ENCODE assay signal across 28 mouse cellular contexts in the genomic region with DNA sequence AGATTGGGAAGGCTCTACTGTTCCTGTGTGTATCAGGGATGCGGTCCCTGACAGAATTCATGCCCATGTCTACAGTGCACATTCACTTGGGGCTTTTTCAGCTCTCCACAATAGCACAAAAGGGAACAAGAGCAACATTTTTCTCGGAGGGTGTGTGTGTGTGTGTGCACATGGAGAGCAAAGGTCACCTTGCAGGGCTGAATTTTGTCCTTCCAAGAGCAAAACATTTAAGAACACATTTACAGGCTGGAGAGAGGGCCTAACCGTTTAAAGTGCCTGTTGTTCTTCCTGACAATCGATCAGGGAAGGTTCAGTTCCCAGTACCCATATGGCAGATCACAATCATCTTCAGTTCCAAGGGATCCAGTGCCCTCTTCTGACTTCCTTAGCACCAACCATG. TPM values are rescaled to one million over a fixed set of nuclear protein-coding genes. Genes with fewer than 3 reads are reported as not detected.
DNase-seq lines count a peak whose midpoint lies in the region; ATAC-seq lines count a peak whose summit lies in the region.
"Had no signal": no experiment of that assay in that cellular context is flagged by ENCODE, and none has a peak within 500 bp of the region (broad histone marks: within the 10 kb centered on the region; RNA-seq: fewer than 3 reads in every experiment).

No protein-coding gene starts in this region.

- no peak for ATAC-seq in kidney, embryonic 14.5 days (ENCODE audit: low FRiP score, low TSS enrichment)
- ATAC-seq: forebrain, embryonic 15.5 days had no signal

- H3K27ac ChIP-seq in kidney, embryonic 14.5 days (ENCODE audit: low read depth, low read length), result no peak overlapping the region
- H3K27ac ChIP-seq: embryonic facial prominence, embryonic 10.5 days; embryonic facial prominence, embryonic 13.5 days; forebrain, embryonic 12.5 days; forebrain, embryonic 15.5 days; hindbrain, embryonic 12.5 days; hindbrain, embryonic 15.5 days had no signal

- no peak overlapping the region for H3K4me3 ChIP-seq in kidney, embryonic 14.5 days (ENCODE audit: low read length)
- H3K4me3 ChIP-seq: embryonic facial prominence, embryonic 10.5 days; embryonic facial prominence, embryonic 13.5 days; erythroblast, embryonic 14.5 days; forebrain, embryonic 12.5 days; forebrain, embryonic 15.5 days; hindbrain, embryonic 12.5 days; hindbrain, embryonic 15.5 days had no signal

- H3K4me1 ChIP-seq in kidney, embryonic 14.5 days (ENCODE audit: control insufficient read depth, insufficient read depth, low read length), result peaks cover 15% of the 10 kb centered on the region; the same call in 1 of the 2 replicates

- no peaks in the 10 kb centered on the region for H3K27me3 ChIP-seq in kidney, embryonic 14.5 days (ENCODE audit: control insufficient read depth, insufficient read depth, low read length)
- H3K27me3 ChIP-seq: CH12.LX; embryonic facial prominence, embryonic 13.5 days; forebrain, embryonic 12.5 days; forebrain, embryonic 15.5 days; hindbrain, embryonic 12.5 days; hindbrain, embryonic 15.5 days had no signal

- no peak overlapping the region for H3K4me2 ChIP-seq in kidney, embryonic 14.5 days (replicated peaks; ENCODE audit: low read depth, low read length)
- H3K4me2 ChIP-seq: embryonic facial prominence, embryonic 13.5 days; forebrain, embryonic 12.5 days; forebrain, embryonic 15.5 days; heart, embryonic 11.5 days; hindbrain, embryonic 12.5 days; hindbrain, embryonic 15.5 days had no signal

- DNase-seq in kidney, adult 18-20 months, result peak; percentile 49
- DNase-seq in kidney, postnatal 4 days, result no peak
- DNase-seq in kidney, adult 9 months, result peak; percentile 81
- peak; percentile 51 for DNase-seq in R1 (ENCODE audit: low read depth, low spot score)
- DNase-seq in kidney, postnatal 36 days, result peak; percentile 52 to 60
- no peak for DNase-seq in layer of hippocampus, postnatal 14 days (ENCODE audit: low spot score in 2 of 2)
- no peak for DNase-seq in adrenal gland, adult 18-20 months (ENCODE audit: low spot score in 2 of 2)
- DNase-seq: adrenal gland, adult 8-10 months; adrenal gland, postnatal 25 days; B cell, adult 2 months; cerebellum, adult 11-12 months; cerebellum, adult 8-10 months; cerebellum, postnatal 10 days; cerebellum, postnatal 36 days; embryo, embryonic 11 days; gastrocnemius, postnatal 10 days; gastrocnemius, postnatal 36 days; heart, adult 11 months had no signal

- no peaks in the 10 kb centered on the region for H3K36me3 ChIP-seq in kidney, embryonic 14.5 days (ENCODE audit: control insufficient read depth, insufficient read depth, low read length)
- H3K36me3 ChIP-seq: forebrain, embryonic 12.5 days; forebrain, embryonic 15.5 days; hindbrain, embryonic 12.5 days; hindbrain, embryonic 15.5 days had no signal

- H3K9ac ChIP-seq in kidney, embryonic 14.5 days (ENCODE audit: low read depth, low read length), result no peak overlapping the region
- H3K9ac ChIP-seq: embryonic facial prominence, embryonic 13.5 days; forebrain, embryonic 12.5 days; forebrain, embryonic 15.5 days; hindbrain, embryonic 12.5 days; hindbrain, embryonic 15.5 days had no signal

- 86% methylated on average over 4 of the region's 4 CpGs for WGBS in kidney, embryonic 14.5 days

- no peaks in the 10 kb centered on the region for H3K9me3 ChIP-seq in kidney, embryonic 14.5 days (ENCODE audit: control insufficient read depth, low read length)
- H3K9me3 ChIP-seq: embryonic facial prominence, embryonic 10.5 days; embryonic facial prominence, embryonic 13.5 days; forebrain, embryonic 12.5 days; forebrain, embryonic 15.5 days; hindbrain, embryonic 12.5 days; hindbrain, embryonic 15.5 days had no signal

RNA-seq across cellular contexts. Expression of a gene that starts 3.4 kb away (rescaled TPM):
- 11.1 and 15.3 TPM in 2 replicates for polyA plus RNA-seq in kidney, embryonic 14.5 days (2014; fragmentation: Nextera tagmentation; extraction: Ambion mirVana)
- total RNA-seq in layer of hippocampus, postnatal 14 days (2021), result 10 to 100 TPM; 71.7 to 74.4 TPM
- 10 to 100 TPM; 38.5 to 53.2 TPM for total RNA-seq in adrenal gland, adult 18-20 months (2021)

RNA-seq across cellular contexts. Expression of a gene that starts 5.8 kb away (rescaled TPM):
- polyA plus RNA-seq in kidney, embryonic 14.5 days (2014; fragmentation: Nextera tagmentation; extraction: Ambion mirVana), result 9.4 and 11.9 TPM in 2 replicates
- 100 to 1,000 TPM; 160 to 173 TPM for total RNA-seq in layer of hippocampus, postnatal 14 days (2021)
- 10 to 100 TPM; 31.6 to 40.4 TPM for total RNA-seq in adrenal gland, adult 18-20 months (2021)

RNA-seq across cellular contexts. Expression of a gene that starts 36.7 kb away (rescaled TPM):
- 36.3 and 40.9 TPM in 2 replicates for polyA plus RNA-seq in kidney, embryonic 14.5 days (2014; fragmentation: Nextera tagmentation; extraction: Ambion mirVana)
- 10 to 100 TPM; 14.7 TPM for total RNA-seq in layer of hippocampus, postnatal 14 days (2021)
- 10 to 100 TPM in 1 of 2 experiments, 1 to 10 TPM in 1; 9.7 to 15.6 TPM for total RNA-seq in adrenal gland, adult 18-20 months (2021)

RNA-seq across cellular contexts. Expression of a gene that starts 41.1 kb away (rescaled TPM):
- polyA plus RNA-seq in kidney, embryonic 14.5 days (2014; fragmentation: Nextera tagmentation; extraction: Ambion mirVana), result 20.3 and 22.1 TPM in 2 replicates
- 10 to 100 TPM; 21.7 to 24.4 TPM for total RNA-seq in layer of hippocampus, postnatal 14 days (2021)
- total RNA-seq in adrenal gland, adult 18-20 months (2021), result 10 to 100 TPM; 34.0 to 40.6 TPM

RNA-seq across cellular contexts. Expression of a gene that starts 48.1 kb away (rescaled TPM):
- 58.2 and 77.0 TPM in 2 replicates for polyA plus RNA-seq in kidney, embryonic 14.5 days (2014; fragmentation: Nextera tagmentation; extraction: Ambion mirVana)
- total RNA-seq in layer of hippocampus, postnatal 14 days (2021), result 10 to 100 TPM; 30.8 to 34.4 TPM
- total RNA-seq in adrenal gland, adult 18-20 months (2021), result 10 to 100 TPM; 21.1 to 25.4 TPM

Comparison
In these comparisons a context has a peak if more than half of its experiments do, and no peak if none do; other contexts are left out.
1. DNase-seq: peak in kidney, adult 18-20 months (single experiment), kidney, adult 9 months (single experiment), R1 (single experiment) and kidney, postnatal 36 days (2 of 2); none in kidney, postnatal 4 days (0 of 2), layer of hippocampus, postnatal 14 days (0 of 2) and adrenal gland, adult 18-20 months (0 of 2).